Mouse (Mus musculus) midbrain, embryonic 14.5 days (tissue): ENCODE measurements around the gene Tent5b. TPM values are rescaled to one million over a fixed set of nuclear protein-coding genes. Genes with fewer than 3 reads are reported as not detected.

Experiments used
- ATAC-seq: fragments of 200-750 bp; cut with Nextera tagmentation; 2 replicates; pipeline ENCODE4 v1.8.0; 2017; ENCODE audit warnings: moderate number of reproducible peaks, moderate library complexity; ENCODE audit not compliant: low FRiP score, low TSS enrichment
- DNase-seq: peaks from one replicate; pipeline ENCODE4 v3.0.0-alpha.2; 2015
- H3K27ac ChIP-seq: fragments of 300-500 bp; sonication (generic); replicated peaks from 2 replicates; pipeline ENCODE4 v1.5.1; 2014; ENCODE audit warnings: mild to moderate bottlenecking, low read depth, low read length, moderate library complexity
- H3K27me3 ChIP-seq: fragments of 300-500 bp; sonication (generic); 2 replicates; pipeline ENCODE4 v1.6.1; 2014; ENCODE audit warnings: low read length, control low read depth, mixed read lengths; ENCODE audit not compliant: control insufficient read depth, insufficient read depth
- H3K36me3 ChIP-seq: fragments of 300-500 bp; sonication (generic); 2 replicates; pipeline ENCODE4 v1.6.1; 2014; ENCODE audit warnings: low read length, control low read depth; ENCODE audit not compliant: control insufficient read depth, insufficient read depth
- H3K4me1 ChIP-seq: fragments of 300-500 bp; sonication (generic); 2 replicates; pipeline ENCODE4 v1.6.1; 2014; ENCODE audit warnings: mild to moderate bottlenecking, antibody characterized with exemption, low read length, control low read depth; ENCODE audit not compliant: control insufficient read depth, insufficient read depth
- H3K4me2 ChIP-seq: fragments of 300-500 bp; sonication (generic); 2 replicates; pipeline ENCODE4 v1.6.1; 2014; ENCODE audit warnings: mild to moderate bottlenecking, low read length, moderate library complexity
- H3K4me3 ChIP-seq: fragments of 300-500 bp; sonication (generic); replicated peaks from 2 replicates; pipeline ENCODE4 v1.5.1; 2014; ENCODE audit warnings: low read depth, low read length
- H3K9ac ChIP-seq: fragments of 300-500 bp; sonication (generic); replicated peaks from 2 replicates; pipeline ENCODE4 v1.6.1; 2014; ENCODE audit warnings: mild to moderate bottlenecking, low read length, moderate library complexity
- H3K9me3 ChIP-seq: fragments of 300-500 bp; sonication (generic); 2 replicates; pipeline ENCODE4 v1.6.1; 2016; ENCODE audit warnings: low read length, control low read depth, mixed read lengths; ENCODE audit not compliant: control insufficient read depth
- WGBS: fragments of 180-500 bp; shearing (Covaris S2); extraction: QIAGEN DNeasy Blood & Tissue Kit; methylation state at CpG from one replicate; pipeline ENCODE4 v1.1.7; 2014; 5-methylcytosine and 5-hydroxymethylcytosine counted together
- polyA plus RNA-seq: library from polyadenylated mRNA; unstranded; fragments of >200 nt; fragmentation: Nextera tagmentation; extraction: Ambion mirVana; gene quantifications from 2 replicates; pipeline ENCODE4 v1.2.1, GENCODE M21; 2014

Gene Tent5b
- polyA plus RNA-seq, 1 experiment from 2014 or later: 0.09 TPM

- H3K4me2 ChIP-seq: no peak overlapping the region
- WGBS: 61% methylated on average over 5 of the region's 5 CpGs
- no peaks in the 10 kb centered on the region for H3K9me3 ChIP-seq
- no peaks in the 10 kb centered on the region for H3K36me3 ChIP-seq
- H3K9ac ChIP-seq: no peak overlapping the region
- DNase-seq: no peak
- no peaks in the 10 kb centered on the region for H3K4me1 ChIP-seq
- ATAC-seq: no peak
- no peak overlapping the region for H3K27ac ChIP-seq
- no peaks in the 10 kb centered on the region for H3K27me3 ChIP-seq
- no peak overlapping the region for H3K4me3 ChIP-seq
Measured at GRCm38 (mm10) chr4:133460796-133461325, 19.1 kb upstream of the Tent5b start.

- 69% methylated on average over 4 of the region's 4 CpGs for WGBS
- no peak overlapping the region for H3K9ac ChIP-seq
- no peaks in the 10 kb centered on the region for H3K9me3 ChIP-seq
- H3K36me3 ChIP-seq: no peaks in the 10 kb centered on the region
- H3K4me2 ChIP-seq: no peak overlapping the region
- H3K4me1 ChIP-seq: no peaks in the 10 kb centered on the region
- no peak overlapping the region for H3K27ac ChIP-seq
- H3K27me3 ChIP-seq: no peaks in the 10 kb centered on the region
- H3K4me3 ChIP-seq: no peak overlapping the region
- ATAC-seq: no peak
- DNase-seq: no peak
Measured at GRCm38 (mm10) chr4:133461362-133461761, 18.6 kb upstream of the Tent5b start.

- no peaks in the 10 kb centered on the region for H3K36me3 ChIP-seq
- H3K27ac ChIP-seq: no peak overlapping the region
- peaks cover 3% of the 10 kb centered on the region for H3K4me1 ChIP-seq
- H3K4me3 ChIP-seq: no peak overlapping the region
- H3K9ac ChIP-seq: no peak overlapping the region
- no peaks in the 10 kb centered on the region for H3K27me3 ChIP-seq
- DNase-seq: no peak
- WGBS: 67% methylated on average over 6 of the region's 6 CpGs
- ATAC-seq: no peak
- no peaks in the 10 kb centered on the region for H3K9me3 ChIP-seq
- no peak overlapping the region for H3K4me2 ChIP-seq
Measured at GRCm38 (mm10) chr4:133463184-133463583, 16.7 kb upstream of the Tent5b start.

- H3K4me2 ChIP-seq: peak overlapping the region; percentile 91
- peak overlapping the region; percentile 50; the same call in 1 of the 2 replicates for H3K9ac ChIP-seq
- H3K4me1 ChIP-seq: peaks cover 6% of the 10 kb centered on the region
- H3K27ac ChIP-seq: no peak overlapping the region
- DNase-seq: peak; percentile 81
- peaks cover 3% of the 10 kb centered on the region; the same call in 1 of the 2 replicates for H3K27me3 ChIP-seq
- no peaks in the 10 kb centered on the region for H3K36me3 ChIP-seq
- WGBS: 1% methylated on average over 26 of the region's 27 CpGs
- no peak for ATAC-seq
- H3K4me3 ChIP-seq: peak overlapping the region; percentile 37
- peaks cover 4% of the 10 kb centered on the region; the same call in 1 of the 2 replicates for H3K9me3 ChIP-seq
Measured at GRCm38 (mm10) chr4:133468080-133468479, 11.9 kb upstream of the Tent5b start.

- no peak overlapping the region for H3K4me2 ChIP-seq
Measured at GRCm38 (mm10) chr4:133469122-133469521, 10.8 kb upstream of the Tent5b start.

GRCm38 (mm10) chr4:133471135-133471821 lies 8.7 kb upstream of the Tent5b start:
- DNase-seq (no peak), ATAC-seq (no peak)
- H3K36me3 ChIP-seq: no peaks in the 10 kb centered on the region
- 82% methylated on average over 7 of the region's 7 CpGs for WGBS
- no peak overlapping the region for H3K9ac ChIP-seq
- no peak overlapping the region for H3K4me3 ChIP-seq
- peaks cover 3% of the 10 kb centered on the region; the same call in 1 of the 2 replicates for H3K27me3 ChIP-seq
- H3K4me2 ChIP-seq: no peak overlapping the region
- H3K4me1 ChIP-seq: peaks cover 6% of the 10 kb centered on the region
- H3K27ac ChIP-seq: no peak overlapping the region
- H3K9me3 ChIP-seq: peaks cover 4% of the 10 kb centered on the region; the same call in 1 of the 2 replicates

More at GRCm38 (mm10) chr4:133469122-133469521, 10.8 kb upstream of the Tent5b start:
- 14% methylated on average over 12 of the region's 12 CpGs for WGBS
- no peak overlapping the region for H3K4me3 ChIP-seq
- DNase-seq (no peak), ATAC-seq (no peak)
- peaks cover 3% of the 10 kb centered on the region; the same call in 1 of the 2 replicates for H3K27me3 ChIP-seq
- no peak overlapping the region for H3K9ac ChIP-seq
- H3K9me3 ChIP-seq: peaks cover 4% of the 10 kb centered on the region; the same call in 1 of the 2 replicates
- H3K4me1 ChIP-seq: peaks cover 6% of the 10 kb centered on the region
- H3K27ac ChIP-seq: no peak overlapping the region
- H3K36me3 ChIP-seq: no peaks in the 10 kb centered on the region

GRCm38 (mm10) chr4:133473833-133474232 lies 6.1 kb upstream of the Tent5b start:
- DNase-seq (no peak), ATAC-seq (no peak)
- Histone ChIP-seq H3K27me3 (peaks cover 3% of the 10 kb centered on the region; the same call in 1 of the 2 replicates), H3K27ac (no peak overlapping the region), H3K4me3 (no peak overlapping the region), H3K9me3 (peaks cover 4% of the 10 kb centered on the region; the same call in 1 of the 2 replicates), H3K36me3 (no peaks in the 10 kb centered on the region), H3K4me1 (no peaks in the 10 kb centered on the region), H3K4me2 (no peak overlapping the region), H3K9ac (no peak overlapping the region)
- WGBS: 58% methylated on average over 2 of the region's 2 CpGs

- no peaks in the 10 kb centered on the region for H3K9me3 ChIP-seq
- H3K4me1 ChIP-seq: 0 out of 2 replicates have a peak, but pooled peaks cover 5% of the 10 kb centered on the region
- no peaks in the 10 kb centered on the region for H3K36me3 ChIP-seq
- no peak overlapping the region for H3K27ac ChIP-seq
- peaks cover 18% of the 10 kb centered on the region for H3K27me3 ChIP-seq
- peak overlapping the region; percentile 36 for H3K4me3 ChIP-seq
- peak; percentile 15 for DNase-seq
- H3K4me2 ChIP-seq: peak overlapping the region; percentile 46
- no peak; the same call in 1 of the 2 replicates for ATAC-seq
- WGBS: 2% methylated on average over 34 of the region's 34 CpGs
- H3K9ac ChIP-seq: no peak overlapping the region
Measured at GRCm38 (mm10) chr4:133480185-133480537, 229 bp downstream of the Tent5b start.
